Mouse (Mus musculus) spleen, adult 12 weeks (tissue): ENCODE measurements around the gene Lamb2.
A peak's percentile ranks its signal among the peaks of the same experiment; 100 is the strongest.

ENCODE experiments used
- DNase-seq: peaks from one replicate; pipeline ENCODE4 v3.0.0; 2022; ENCODE audit warnings: low spot score

Gene Lamb2

GRCm38 (mm10) chr9:108492043-108492750 is 12.7 kb downstream of the Lamb2 start:
- DNase-seq, result no peak

- no peak for DNase-seq
These were observed 13.7 kb downstream of the Lamb2 start for GRCm38 (mm10) chr9:108493246-108493645.

GRCm38 (mm10) chr9:108494146-108494825 is 14.8 kb downstream of the Lamb2 start:
- DNase-seq, result no peak

GRCm38 (mm10) chr9:108494905-108495304 is 15.4 kb downstream of the Lamb2 start:
- no peak for DNase-seq

GRCm38 (mm10) chr9:108499231-108499630 is 19.7 kb downstream of the Lamb2 start:
- no peak for DNase-seq

- DNase-seq, result no peak
These were observed 20.4 kb downstream of the Lamb2 start for GRCm38 (mm10) chr9:108499943-108500342.

GRCm38 (mm10) chr9:108506901-108507300 is 27.4 kb downstream of the Lamb2 start:
- DNase-seq, result no peak

GRCm38 (mm10) chr9:108507619-108508434 is 28.3 kb downstream of the Lamb2 start, which contains the start of gene Qars:
Gene Qars, plus strand, starts transcription at chr9:108507706.
- peak; percentile 91 for DNase-seq

GRCm38 (mm10) chr9:108508776-108509175 is 29.2 kb downstream of the Lamb2 start:
- DNase-seq, result no peak

- DNase-seq, result peak; percentile 91
These were observed 37.1 kb downstream of the Lamb2 start, which contains the start of gene Qrich1 for GRCm38 (mm10) chr9:108516380-108517251. Gene Qrich1, plus strand, starts transcription at chr9:108516806.

- peak; percentile 75 for DNase-seq
These were observed 37.9 kb downstream of the Lamb2 start for GRCm38 (mm10) chr9:108517253-108517930.

GRCm38 (mm10) chr9:108517931-108518332 is 38.4 kb downstream of the Lamb2 start:
- no peak for DNase-seq

- no peak for DNase-seq
These were observed 42.1 kb downstream of the Lamb2 start for GRCm38 (mm10) chr9:108521604-108522003.

- no peak for DNase-seq
These were observed 43.8 kb downstream of the Lamb2 start for GRCm38 (mm10) chr9:108523341-108523740.

- no peak for DNase-seq
These were observed 45.9 kb downstream of the Lamb2 start for GRCm38 (mm10) chr9:108525400-108525799.

GRCm38 (mm10) chr9:108530954-108531353 is 51.4 kb downstream of the Lamb2 start:
- no peak for DNase-seq

- no peak for DNase-seq
These were observed 52.0 kb downstream of the Lamb2 start for GRCm38 (mm10) chr9:108531496-108531895.
